Comparison of ENCODE assay signal across 20 mouse cellular contexts in genomic region chr6:32571485-32571884, GRCm38 (mm10).
"Had no signal": no experiment of that assay in that cellular context is flagged by ENCODE, and none has a peak within 500 bp of the region (broad histone marks: within the 10 kb centered on the region; RNA-seq: fewer than 3 reads in every experiment).

No protein-coding gene starts in this region.

- H3K4me1 ChIP-seq: intestine, embryonic 15.5 days; kidney, embryonic 15.5 days; midbrain, embryonic 12.5 days; stomach, embryonic 15.5 days had no signal

- H3K9me3 ChIP-seq: intestine, embryonic 15.5 days; kidney, embryonic 15.5 days; liver, embryonic 13.5 days; midbrain, embryonic 12.5 days; midbrain, embryonic 15.5 days; neural tube, embryonic 12.5 days; neural tube, embryonic 15.5 days; stomach, embryonic 15.5 days had no signal

- ATAC-seq: intestine, embryonic 15.5 days; midbrain, embryonic 15.5 days had no signal

- H3K36me3 ChIP-seq: intestine, embryonic 15.5 days; kidney, embryonic 15.5 days; liver, embryonic 13.5 days; midbrain, embryonic 12.5 days; midbrain, embryonic 15.5 days; neural tube, embryonic 12.5 days; neural tube, embryonic 15.5 days; stomach, embryonic 15.5 days had no signal

- DNase-seq: kidney, adult 11 months; kidney, adult 8-10 months; kidney, postnatal 10 days; kidney, postnatal 36 days; layer of hippocampus, postnatal 36 days; liver, embryonic 13.5 days; right cerebral cortex, adult 18-20 months; right cerebral cortex, postnatal 14 days; spleen, adult 18-20 months; thymus, adult 2 months; thymus, postnatal 14 days; thymus, postnatal 4 days had no signal

- H3K27me3 ChIP-seq: intestine, embryonic 15.5 days; kidney, embryonic 15.5 days; midbrain, embryonic 15.5 days; neural tube, embryonic 12.5 days; neural tube, embryonic 15.5 days; stomach, embryonic 15.5 days had no signal

- H3K4me2 ChIP-seq: intestine, embryonic 15.5 days; kidney, embryonic 15.5 days; liver, embryonic 13.5 days; midbrain, embryonic 12.5 days; midbrain, embryonic 15.5 days; neural tube, embryonic 12.5 days; neural tube, embryonic 15.5 days; stomach, embryonic 15.5 days had no signal

- H3K9ac ChIP-seq: intestine, embryonic 15.5 days; kidney, embryonic 15.5 days; liver, embryonic 13.5 days; midbrain, embryonic 12.5 days; midbrain, embryonic 15.5 days; neural tube, embryonic 12.5 days; neural tube, embryonic 15.5 days; stomach, embryonic 15.5 days had no signal

- H3K27ac ChIP-seq: intestine, embryonic 15.5 days; kidney, embryonic 15.5 days; left cerebral cortex, adult 2 months; liver, embryonic 13.5 days; midbrain, embryonic 12.5 days; midbrain, embryonic 15.5 days; neural tube, embryonic 12.5 days; neural tube, embryonic 15.5 days; stomach, embryonic 15.5 days had no signal

- H3K4me3 ChIP-seq: intestine, embryonic 15.5 days; kidney, embryonic 15.5 days; left cerebral cortex, adult 2 months; liver, embryonic 13.5 days; midbrain, embryonic 12.5 days; midbrain, embryonic 15.5 days; neural tube, embryonic 12.5 days; neural tube, embryonic 15.5 days; stomach, embryonic 15.5 days had no signal
